Mouse (Mus musculus): ENCODE data around the gene Traf3ip3. TPM values are rescaled to one million over a fixed set of nuclear protein-coding genes. Genes with fewer than 3 reads are reported as not detected.

Gene Traf3ip3
- polyA plus RNA-seq, 1 experiment: not detected

DNA sequence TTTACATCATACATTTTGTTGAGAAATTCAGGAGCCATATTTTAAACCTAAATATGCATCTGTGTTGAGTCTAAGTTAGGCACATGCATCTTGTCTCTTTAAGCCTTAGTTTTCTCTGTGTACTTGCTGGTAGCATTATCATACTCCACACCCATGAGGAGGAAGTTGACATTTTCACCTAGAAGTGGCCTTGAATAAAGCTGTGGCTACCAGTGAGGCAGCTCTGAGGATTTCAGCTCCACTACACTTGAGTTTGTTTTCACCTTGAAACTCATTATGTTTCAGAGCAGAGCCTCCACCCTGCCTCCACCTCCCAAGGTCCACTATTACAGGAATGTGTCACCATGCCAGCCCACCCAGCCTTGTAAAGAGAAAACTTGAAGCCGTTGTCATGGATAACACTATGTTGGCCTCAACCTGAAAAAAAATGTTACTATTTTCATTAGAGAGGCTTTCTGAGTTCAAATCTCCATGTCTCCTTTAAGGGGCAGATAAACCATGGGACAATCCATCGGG, 32.7 kb upstream of the Traf3ip3 start:
- Histone ChIP-seq H3K4me1 (ENCODE audit: control insufficient read depth) (no peaks in the 10 kb centered on the region), H3K4me3 (replicated peaks) (no peak overlapping the region), H3K36me3 (ENCODE audit: control insufficient read depth) (no peaks in the 10 kb centered on the region), H3K27me3 (ENCODE audit: control insufficient read depth) (no peaks in the 10 kb centered on the region), H3K9me3 (ENCODE audit: control insufficient read depth, low read length) (no peaks in the 10 kb centered on the region)
- TF ChIP-seq GATA1 (IDR thresholded peaks at IDR 0.05; ENCODE audit: low read length) (no peak), TAL1 (IDR thresholded peaks at IDR 0.05; ENCODE audit: low read length) (no peak)

DNA sequence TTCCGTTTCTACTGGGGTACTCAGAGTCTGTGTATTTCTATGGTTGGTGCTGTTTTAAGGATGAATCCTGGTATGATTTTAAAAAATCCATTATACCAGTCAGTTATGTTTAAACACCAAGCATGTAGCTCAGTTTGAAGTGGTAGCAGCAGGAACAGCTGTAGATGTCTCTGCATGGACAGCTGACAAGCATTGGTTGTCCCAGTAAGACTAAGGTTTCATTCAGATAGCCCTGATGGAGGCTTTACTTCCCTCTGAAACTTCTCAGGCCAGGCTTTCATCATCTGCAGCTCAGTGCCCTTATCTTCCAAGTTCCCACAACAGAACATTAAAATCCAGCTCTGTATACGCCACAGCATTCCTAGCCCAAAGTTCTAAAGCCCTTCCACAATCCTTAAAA, 31.2 kb upstream of the Traf3ip3 start:
- Histone ChIP-seq H3K4me3 (replicated peaks) (no peak overlapping the region), H3K36me3 (ENCODE audit: control insufficient read depth) (no peaks in the 10 kb centered on the region), H3K9me3 (ENCODE audit: control insufficient read depth, low read length) (no peaks in the 10 kb centered on the region), H3K4me1 (ENCODE audit: control insufficient read depth) (no peaks in the 10 kb centered on the region), H3K27me3 (ENCODE audit: control insufficient read depth) (no peaks in the 10 kb centered on the region)
- TF ChIP-seq TAL1 (IDR thresholded peaks at IDR 0.05; ENCODE audit: low read length): no peak
- TF ChIP-seq GATA1 (IDR thresholded peaks at IDR 0.05; ENCODE audit: low read length): no peak

GRCm38 (mm10) chr1:193230935-193231334, 29.4 kb upstream of the Traf3ip3 start:
- no peaks in the 10 kb centered on the region for H3K4me1 ChIP-seq (ENCODE audit: control insufficient read depth)
- no peaks in the 10 kb centered on the region for H3K36me3 ChIP-seq (ENCODE audit: control insufficient read depth)
- H3K9me3 ChIP-seq (ENCODE audit: control insufficient read depth, low read length): no peaks in the 10 kb centered on the region
- no peak overlapping the region for H3K4me3 ChIP-seq (replicated peaks)
- H3K27me3 ChIP-seq (ENCODE audit: control insufficient read depth): no peaks in the 10 kb centered on the region
- TF ChIP-seq TAL1 (IDR thresholded peaks at IDR 0.05; ENCODE audit: low read length) (no peak), GATA1 (IDR thresholded peaks at IDR 0.05; ENCODE audit: low read length) (no peak)

- H3K4me3 ChIP-seq (replicated peaks): no peak overlapping the region
- TF ChIP-seq GATA1 (IDR thresholded peaks at IDR 0.05; ENCODE audit: low read length) (no peak), TAL1 (IDR thresholded peaks at IDR 0.05; ENCODE audit: low read length) (no peak)
- no peaks in the 10 kb centered on the region for H3K36me3 ChIP-seq (ENCODE audit: control insufficient read depth)
- H3K9me3 ChIP-seq (ENCODE audit: control insufficient read depth, low read length): no peaks in the 10 kb centered on the region
- no peaks in the 10 kb centered on the region for H3K27me3 ChIP-seq (ENCODE audit: control insufficient read depth)
- no peaks in the 10 kb centered on the region for H3K4me1 ChIP-seq (ENCODE audit: control insufficient read depth)
Measured at GRCm38 (mm10) chr1:193230531-193230930, 29.0 kb upstream of the Traf3ip3 start.

DNA sequence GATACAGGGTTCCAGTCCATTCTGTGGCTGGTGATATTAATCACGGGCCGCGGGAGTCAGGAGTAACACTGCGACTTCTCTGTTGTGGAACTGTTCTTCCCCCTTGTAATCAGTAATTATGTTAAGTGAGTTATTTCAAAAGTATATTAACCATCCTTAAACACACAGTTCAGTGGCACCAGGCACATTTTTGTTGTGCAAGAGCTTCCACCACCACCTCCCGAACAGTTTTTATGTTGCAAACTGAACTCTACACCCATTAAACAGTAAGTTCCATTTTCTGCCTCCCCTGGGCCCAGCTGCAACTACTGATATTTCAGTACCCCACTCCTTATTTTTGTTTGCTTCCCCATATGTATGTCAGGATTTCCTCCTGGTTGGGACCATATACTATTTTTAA, 28.1 kb upstream of the Traf3ip3 start:
- Histone ChIP-seq H3K4me1 (ENCODE audit: control insufficient read depth) (no peaks in the 10 kb centered on the region), H3K9me3 (ENCODE audit: control insufficient read depth, low read length) (no peaks in the 10 kb centered on the region), H3K36me3 (ENCODE audit: control insufficient read depth) (no peaks in the 10 kb centered on the region), H3K4me3 (replicated peaks) (no peak overlapping the region), H3K27me3 (ENCODE audit: control insufficient read depth) (no peaks in the 10 kb centered on the region)
- no peak for TF ChIP-seq GATA1 (IDR thresholded peaks at IDR 0.05; ENCODE audit: low read length)
- no peak for TF ChIP-seq TAL1 (IDR thresholded peaks at IDR 0.05; ENCODE audit: low read length)

DNA sequence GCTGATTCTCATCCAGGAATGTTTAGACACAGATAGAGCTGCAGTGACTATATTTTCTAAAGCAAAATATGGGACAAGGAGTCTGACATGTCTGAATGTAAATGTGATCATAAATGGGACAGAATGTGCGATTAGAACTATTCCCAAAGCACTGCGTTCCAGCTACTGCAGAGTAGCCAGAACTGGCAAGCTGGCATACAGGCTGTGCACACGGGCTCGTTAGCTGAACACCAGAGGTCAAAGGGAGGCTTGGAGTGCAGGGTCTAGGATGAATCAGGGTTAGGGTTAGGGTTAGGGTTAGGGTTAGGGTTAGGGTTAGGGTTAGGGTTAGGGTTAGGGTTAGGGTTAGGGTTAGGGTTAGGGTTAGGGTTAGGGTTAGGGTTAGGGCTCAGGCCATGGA, 26.0 kb upstream of the Traf3ip3 start:
- no peaks in the 10 kb centered on the region for H3K36me3 ChIP-seq (ENCODE audit: control insufficient read depth)
- no peaks in the 10 kb centered on the region for H3K27me3 ChIP-seq (ENCODE audit: control insufficient read depth)
- no peaks in the 10 kb centered on the region for H3K4me1 ChIP-seq (ENCODE audit: control insufficient read depth)
- no peak for TF ChIP-seq TAL1 (IDR thresholded peaks at IDR 0.05; ENCODE audit: low read length)
- no peak for TF ChIP-seq GATA1 (IDR thresholded peaks at IDR 0.05; ENCODE audit: low read length)
- no peak overlapping the region for H3K4me3 ChIP-seq (replicated peaks)
- H3K9me3 ChIP-seq (ENCODE audit: control insufficient read depth, low read length): no peaks in the 10 kb centered on the region

- TF ChIP-seq GATA1 (IDR thresholded peaks at IDR 0.05; ENCODE audit: low read length) (no peak), TAL1 (IDR thresholded peaks at IDR 0.05; ENCODE audit: low read length) (no peak)
- H3K9me3 ChIP-seq (ENCODE audit: control insufficient read depth, low read length): no peaks in the 10 kb centered on the region
- no peaks in the 10 kb centered on the region for H3K27me3 ChIP-seq (ENCODE audit: control insufficient read depth)
- H3K36me3 ChIP-seq (ENCODE audit: control insufficient read depth): no peaks in the 10 kb centered on the region
- no peaks in the 10 kb centered on the region for H3K4me1 ChIP-seq (ENCODE audit: control insufficient read depth)
- no peak overlapping the region for H3K4me3 ChIP-seq (replicated peaks)
Measured at GRCm38 (mm10) chr1:193226724-193227522, 25.4 kb upstream of the Traf3ip3 start.

DNA sequence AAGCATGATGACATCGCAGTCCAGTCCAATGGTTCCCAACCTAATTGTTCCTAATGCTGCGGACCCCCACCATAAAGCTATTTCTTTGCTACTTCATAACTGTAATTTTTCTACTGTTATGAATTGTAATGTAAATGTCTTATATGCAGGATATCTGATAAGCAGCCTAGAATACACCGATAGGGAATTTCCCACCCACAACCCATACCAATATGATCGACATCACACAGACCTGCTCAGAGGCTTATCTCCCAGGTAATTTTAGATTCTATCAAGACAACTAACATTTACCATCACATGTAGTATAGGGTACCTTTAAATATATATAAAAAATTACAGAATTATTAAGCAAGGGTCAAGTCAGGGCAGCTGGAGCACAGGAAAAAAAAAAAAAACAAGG, 24.6 kb upstream of the Traf3ip3 start:
- Histone ChIP-seq H3K9me3 (ENCODE audit: control insufficient read depth, low read length) (no peaks in the 10 kb centered on the region), H3K4me3 (replicated peaks) (no peak overlapping the region), H3K36me3 (ENCODE audit: control insufficient read depth) (no peaks in the 10 kb centered on the region), H3K27me3 (ENCODE audit: control insufficient read depth) (no peaks in the 10 kb centered on the region), H3K4me1 (ENCODE audit: control insufficient read depth) (no peaks in the 10 kb centered on the region)
- no peak for TF ChIP-seq TAL1 (IDR thresholded peaks at IDR 0.05; ENCODE audit: low read length)

GRCm38 (mm10) chr1:193225531-193225930, 24.0 kb upstream of the Traf3ip3 start:
- TF ChIP-seq GATA1 (IDR thresholded peaks at IDR 0.05; ENCODE audit: low read length) (no peak), TAL1 (IDR thresholded peaks at IDR 0.05; ENCODE audit: low read length) (no peak)
- Histone ChIP-seq H3K36me3 (ENCODE audit: control insufficient read depth) (no peaks in the 10 kb centered on the region), H3K4me1 (ENCODE audit: control insufficient read depth) (no peaks in the 10 kb centered on the region), H3K4me3 (replicated peaks) (no peak overlapping the region), H3K27me3 (ENCODE audit: control insufficient read depth) (no peaks in the 10 kb centered on the region), H3K9me3 (ENCODE audit: control insufficient read depth, low read length) (no peaks in the 10 kb centered on the region)

Data from erythroblast, embryonic 14.5 days (primary cell).